Mouse (Mus musculus): ENCODE measurements at regions not wholly inside any gene's neighbourhood (a gene's known extent, or its start where the extent isn't known, plus 50 kb on each side); places are given as distances from the start of the nearest gene placed in this dataset.

DNA sequence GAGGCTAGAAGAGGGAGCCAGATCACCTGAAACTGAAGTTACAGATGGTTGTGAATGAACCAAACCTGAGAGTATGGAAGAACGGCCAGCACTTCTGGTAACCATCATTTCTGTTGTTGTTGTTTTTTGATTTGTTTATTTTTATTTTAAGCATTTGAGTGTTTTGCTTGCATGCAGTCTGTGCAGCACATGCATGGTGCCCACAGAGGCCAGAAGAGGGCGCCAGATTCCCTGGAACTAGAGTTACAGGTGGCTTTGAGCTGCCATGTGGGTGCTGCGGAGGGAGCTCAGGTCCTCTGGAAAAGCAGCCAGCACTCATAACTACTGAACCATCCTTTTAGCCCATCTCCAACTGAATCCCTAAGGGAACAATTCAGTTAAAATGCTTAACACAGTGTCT is 159.7 kb downstream of the Gpat3 start:
- DNase-seq (ENCODE audit: low spot score): no peak

DNA sequence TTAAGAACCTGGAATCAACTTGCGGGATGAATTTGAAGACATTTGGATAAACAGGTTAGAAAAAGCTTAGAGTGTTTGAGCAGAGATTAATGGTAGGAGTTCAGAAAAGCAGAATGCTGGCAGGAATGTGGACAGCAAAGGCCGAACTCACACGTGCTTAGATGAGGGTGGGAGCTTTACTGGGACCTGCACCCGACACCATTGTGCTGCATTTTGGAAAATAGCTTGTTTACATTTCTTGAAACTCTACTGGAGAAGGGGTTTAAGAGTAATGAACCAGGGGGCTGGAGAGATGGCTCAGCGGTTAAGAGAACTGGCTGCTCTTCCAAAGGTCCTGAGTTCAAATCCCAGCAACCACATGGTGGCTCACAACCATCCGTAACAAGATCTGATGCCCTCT is 154.9 kb downstream of the Gpat3 start:
- no peak for DNase-seq (ENCODE audit: low spot score)

DNA sequence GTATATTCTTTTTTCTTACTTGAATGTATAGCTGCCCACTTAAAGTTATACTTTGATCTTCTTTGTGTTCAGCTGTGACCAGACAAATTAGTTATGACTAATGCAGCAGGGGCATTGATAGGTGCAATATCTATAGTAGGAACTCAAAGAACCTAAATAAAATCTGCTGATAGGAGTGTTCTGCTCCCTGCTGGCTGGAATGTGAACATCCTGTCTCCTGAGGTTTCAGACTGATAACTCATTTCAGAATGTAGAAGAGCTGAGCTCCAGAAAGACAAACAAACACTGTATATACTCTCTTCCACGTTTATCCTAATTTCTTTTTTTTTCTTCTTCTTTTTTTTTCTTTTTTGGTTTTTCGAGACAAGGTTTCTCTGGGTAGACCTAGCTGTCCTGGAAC is 146.9 kb downstream of the Gpat3 start:
- DNase-seq (ENCODE audit: low spot score): no peak

DNA sequence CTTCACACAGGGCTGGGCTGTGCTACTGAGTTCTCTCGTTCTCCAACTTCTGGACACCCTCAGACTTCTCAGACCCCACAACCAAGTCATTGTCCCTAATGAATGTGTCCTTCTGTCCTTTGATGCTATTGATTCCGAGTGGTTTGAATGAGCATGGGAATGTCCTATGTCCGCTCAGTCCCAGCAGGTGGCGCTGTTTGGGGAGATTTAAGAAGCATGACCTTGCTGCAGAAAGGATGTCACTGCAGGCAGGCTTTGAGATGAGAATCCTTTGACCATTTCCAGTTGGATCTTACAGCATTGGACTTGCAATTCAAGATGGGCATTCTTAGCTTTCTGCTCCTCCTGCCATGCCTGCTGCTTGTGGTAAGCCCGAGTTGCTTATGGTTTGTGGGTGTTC is 146.1 kb downstream of the Gpat3 start:
- peak; percentile 30 for DNase-seq (ENCODE audit: low spot score)

DNA sequence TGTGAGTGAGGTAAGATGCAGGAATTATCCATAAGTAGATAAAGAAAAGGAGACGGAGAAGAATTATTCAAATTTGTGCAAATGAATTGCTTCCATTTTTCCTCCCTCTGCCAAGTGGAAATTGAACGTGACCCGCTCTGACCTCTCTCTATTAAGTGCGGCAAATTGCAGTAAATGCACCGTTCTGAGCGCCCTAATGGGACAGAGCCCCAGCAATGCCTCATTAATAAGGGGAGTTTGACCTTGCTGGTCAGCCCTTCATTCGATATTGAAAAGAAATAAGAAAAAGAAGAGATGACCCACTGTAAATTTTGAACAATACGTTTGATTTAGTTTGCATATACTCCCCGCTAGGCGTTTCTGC is 137.0 kb downstream of the Gpat3 start:
- no peak for DNase-seq (ENCODE audit: low spot score)

DNA sequence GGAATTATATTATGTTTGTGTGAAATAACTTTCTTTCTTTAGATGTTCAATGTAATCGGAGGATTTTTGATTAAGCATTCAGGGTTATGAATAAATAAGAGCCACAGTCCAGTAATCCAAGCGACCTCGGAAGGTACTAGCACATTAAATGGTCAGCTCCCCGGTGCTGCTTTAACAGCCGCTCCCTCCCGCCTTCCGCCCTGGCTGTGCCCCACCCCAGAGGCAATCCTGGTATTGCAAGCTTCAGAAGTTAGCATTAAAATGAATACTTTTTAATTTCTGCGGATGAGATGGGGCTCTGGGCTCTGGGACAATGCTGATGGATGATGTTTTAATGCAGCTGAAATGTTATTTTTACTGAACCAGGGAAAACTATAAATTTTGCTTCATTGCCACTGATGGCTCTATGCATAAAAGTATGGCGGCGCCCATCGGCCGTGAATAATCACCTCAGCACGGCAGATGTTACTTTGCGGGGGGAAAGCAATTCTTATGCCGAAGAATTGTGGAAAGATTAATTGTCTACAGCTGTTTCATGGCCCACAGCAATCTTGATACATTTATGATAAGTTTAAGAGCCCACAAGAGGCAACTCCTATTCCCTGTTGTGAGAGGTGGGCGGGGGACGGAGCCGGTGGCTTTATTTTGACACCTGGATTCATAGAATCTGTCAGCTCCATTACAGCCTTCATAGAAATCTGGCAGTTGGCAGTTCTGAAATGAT is 136.5 kb downstream of the Gpat3 start:
- DNase-seq (ENCODE audit: low spot score): no peak

DNA sequence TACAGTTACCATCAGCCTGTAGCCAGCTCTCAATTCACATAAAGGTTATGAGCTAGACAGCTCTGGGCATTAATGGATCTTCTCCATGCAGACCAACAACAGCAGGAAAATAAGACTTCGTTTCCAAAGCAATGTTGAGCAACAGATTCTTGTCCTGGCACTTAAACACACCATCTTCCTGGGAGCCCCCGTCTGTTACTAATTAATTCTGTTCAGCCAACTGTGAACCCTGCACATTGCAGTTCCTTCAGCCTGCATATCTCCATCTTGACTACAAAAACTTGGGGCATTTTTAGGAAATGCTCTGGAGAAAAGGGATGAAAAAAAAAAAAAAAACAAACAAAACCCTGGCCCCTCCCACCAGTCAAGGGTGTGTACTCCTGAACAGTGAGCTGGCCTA is 131.2 kb downstream of the Gpat3 start:
- no peak for DNase-seq (ENCODE audit: low spot score)

DNA sequence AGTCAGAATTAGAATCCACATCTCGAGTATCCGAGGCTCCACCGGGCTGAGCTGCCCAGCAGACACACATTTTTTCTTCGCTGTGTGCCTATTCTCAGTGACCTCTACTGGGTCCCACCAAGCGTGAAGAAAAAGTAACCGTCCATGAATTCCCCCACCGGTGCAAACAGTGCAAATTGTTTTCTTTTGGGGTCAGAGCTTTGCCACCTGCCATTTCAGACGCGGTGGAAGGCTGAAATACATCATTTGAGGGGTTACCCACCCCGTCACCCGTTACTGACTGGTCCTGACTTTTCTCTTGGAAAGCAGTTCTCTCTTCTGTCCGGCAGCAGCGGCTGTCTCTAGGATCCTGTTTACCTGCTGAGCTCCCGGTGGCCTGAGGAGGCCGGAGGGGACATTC is 105.7 kb downstream of the Gpat3 start:
- no peak for DNase-seq (ENCODE audit: low spot score)

Measured in thymus, postnatal 0 days (tissue).